Mouse (Mus musculus) heart, postnatal 4 days (tissue): ENCODE measurements around the gene Thnsl2. TPM values are rescaled to one million over a fixed set of nuclear protein-coding genes. Genes with fewer than 3 reads are reported as not detected.

Source experiments
- DNase-seq: peaks from one replicate; pipeline ENCODE4 v3.0.0; 2021
- total RNA-seq, 2 experiments: library from RNA; stranded (reverse); gene quantifications; 2 replicates each; pipeline ENCODE4 v1.2.3; 2021

Thnsl2 gene
- 1 to 10 TPM; 4.8 to 5.3 TPM for total RNA-seq

DNA sequence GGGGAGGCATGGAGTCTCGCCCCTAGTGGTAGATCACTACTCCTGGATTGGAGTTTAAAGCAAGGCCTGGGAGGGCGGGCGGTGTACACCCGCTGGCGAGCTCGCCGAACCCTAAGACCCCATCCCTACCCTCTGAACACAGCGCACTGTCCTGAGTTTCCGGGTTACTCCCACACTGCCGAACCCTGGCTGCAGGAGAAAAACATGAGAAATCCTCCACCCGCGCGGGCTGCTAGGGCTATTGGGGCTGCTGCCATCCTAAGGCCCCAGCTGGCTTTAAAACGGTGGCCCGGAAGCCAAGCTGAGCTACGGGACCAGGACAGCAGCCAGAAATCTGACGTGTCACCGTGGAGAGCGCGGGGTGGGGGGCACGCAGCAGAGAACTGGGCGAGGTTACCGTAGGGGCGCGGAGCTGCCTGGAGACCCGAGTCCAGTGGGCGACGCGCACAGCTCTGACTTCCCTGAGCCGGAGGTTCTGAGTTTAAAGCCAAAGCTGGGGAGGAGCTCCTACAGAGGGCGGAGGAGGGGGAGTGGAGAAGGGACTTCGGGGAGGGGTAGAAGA is at the start of gene Thnsl2:
Gene Thnsl2 (minus strand): TSS at position 546 of the 562 bp plus-strand sequence.
- peak; percentile 74 for DNase-seq

GRCm38 (mm10) chr6:71193151-71193740 is 49.0 kb upstream of the Thnsl2 start:
- DNase-seq = no peak

- DNase-seq = no peak
These were observed 46.3 kb upstream of the Thnsl2 start for GRCm38 (mm10) chr6:71190501-71190900.

DNA sequence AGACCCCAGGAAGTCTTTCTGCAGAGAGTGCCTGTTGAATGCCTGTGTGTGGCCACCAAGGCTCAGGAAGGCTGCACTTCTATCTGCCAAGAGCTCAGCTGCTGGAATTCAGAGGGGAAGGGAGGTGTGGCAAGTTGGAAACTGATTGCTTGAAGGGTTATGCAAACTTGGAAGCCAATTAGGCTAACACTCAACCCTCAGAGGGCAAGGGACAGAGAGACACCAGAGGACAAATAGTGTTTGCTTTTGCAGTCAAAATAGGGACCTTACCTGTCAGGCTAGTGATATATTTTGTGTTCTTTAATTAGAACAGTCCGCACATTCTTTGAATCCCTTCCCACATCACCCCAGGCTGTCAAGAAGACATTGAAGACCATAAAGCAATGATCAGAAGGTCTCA is 45.3 kb upstream of the Thnsl2 start:
- no peak for DNase-seq

GRCm38 (mm10) chr6:71184941-71185604 is 40.8 kb upstream of the Thnsl2 start:
- no peak for DNase-seq

- no peak for DNase-seq
These were observed 36.4 kb upstream of the Thnsl2 start for GRCm38 (mm10) chr6:71180596-71180995.

- no peak for DNase-seq
These were observed 28.8 kb upstream of the Thnsl2 start for GRCm38 (mm10) chr6:71172812-71173580.

DNA sequence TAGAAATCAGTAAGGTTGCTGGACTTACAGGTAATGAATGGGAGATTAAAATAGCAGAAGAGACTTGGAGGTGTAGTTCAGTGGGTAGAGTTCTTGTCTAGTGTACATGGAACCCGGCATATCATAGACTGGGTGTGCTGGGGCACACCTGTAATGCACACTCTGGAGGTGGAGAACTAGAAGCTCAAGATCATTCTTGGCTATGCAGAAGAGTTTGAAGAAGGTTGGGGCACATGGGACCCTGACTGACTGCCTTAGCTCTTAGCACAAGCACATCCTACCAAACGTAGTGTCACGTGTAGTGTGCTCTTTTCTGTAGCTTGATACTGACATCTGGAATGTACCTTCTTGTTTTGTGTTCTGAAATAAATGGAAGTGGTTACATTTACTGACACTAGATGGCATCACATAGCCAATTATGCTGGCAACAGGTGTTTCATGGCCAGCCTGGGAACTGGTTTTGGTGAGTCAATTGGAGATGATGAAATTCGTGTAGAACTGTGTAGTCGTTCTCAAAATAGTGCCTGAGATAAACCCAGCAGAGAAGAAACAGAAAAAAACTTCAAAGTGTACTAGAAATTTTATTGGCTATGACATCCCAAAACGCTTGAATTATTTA is 22.4 kb upstream of the Thnsl2 start:
- peak; percentile 19 for DNase-seq

- DNase-seq = no peak
These were observed 20.2 kb upstream of the Thnsl2 start for GRCm38 (mm10) chr6:71164394-71164793.

DNA sequence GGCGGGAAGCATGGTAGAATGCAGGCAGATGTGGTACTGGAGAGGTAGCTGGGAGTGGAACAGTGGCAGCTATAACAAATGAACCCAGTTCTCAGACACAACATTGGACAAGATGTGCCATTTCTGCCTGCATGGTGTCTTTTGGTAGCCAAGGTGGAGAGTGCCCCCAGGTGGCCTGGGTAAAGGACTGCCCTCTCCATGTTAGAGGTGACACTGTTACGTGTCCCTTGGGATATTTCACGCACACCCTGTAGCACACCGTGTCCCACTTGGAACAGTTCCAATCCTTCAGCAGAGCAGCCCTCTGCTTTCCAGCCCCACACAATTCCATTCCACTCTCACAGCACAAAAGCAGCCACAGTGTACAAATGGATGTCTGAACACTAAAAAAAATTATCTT is 18.0 kb upstream of the Thnsl2 start:
- peak; percentile 15 for DNase-seq

DNA sequence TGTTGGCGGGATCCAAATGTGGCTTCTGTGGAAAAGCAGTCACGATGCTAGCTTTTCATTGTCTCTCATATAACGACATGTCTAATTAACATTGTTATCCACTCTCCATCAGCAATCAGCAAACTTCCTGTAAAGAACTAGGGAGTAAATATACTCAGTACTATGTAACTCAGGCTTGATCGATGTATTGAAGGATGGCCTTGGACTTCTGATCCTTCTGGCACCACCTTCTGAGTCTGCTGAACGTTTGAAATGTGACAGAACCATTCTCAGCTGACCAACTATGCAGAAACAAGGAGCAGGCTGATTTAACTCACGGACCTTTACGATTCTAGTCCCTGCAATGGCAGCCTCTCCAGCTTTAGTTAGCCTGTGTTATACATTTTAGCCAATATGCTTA is 17.1 kb upstream of the Thnsl2 start:
- DNase-seq = no peak

DNA sequence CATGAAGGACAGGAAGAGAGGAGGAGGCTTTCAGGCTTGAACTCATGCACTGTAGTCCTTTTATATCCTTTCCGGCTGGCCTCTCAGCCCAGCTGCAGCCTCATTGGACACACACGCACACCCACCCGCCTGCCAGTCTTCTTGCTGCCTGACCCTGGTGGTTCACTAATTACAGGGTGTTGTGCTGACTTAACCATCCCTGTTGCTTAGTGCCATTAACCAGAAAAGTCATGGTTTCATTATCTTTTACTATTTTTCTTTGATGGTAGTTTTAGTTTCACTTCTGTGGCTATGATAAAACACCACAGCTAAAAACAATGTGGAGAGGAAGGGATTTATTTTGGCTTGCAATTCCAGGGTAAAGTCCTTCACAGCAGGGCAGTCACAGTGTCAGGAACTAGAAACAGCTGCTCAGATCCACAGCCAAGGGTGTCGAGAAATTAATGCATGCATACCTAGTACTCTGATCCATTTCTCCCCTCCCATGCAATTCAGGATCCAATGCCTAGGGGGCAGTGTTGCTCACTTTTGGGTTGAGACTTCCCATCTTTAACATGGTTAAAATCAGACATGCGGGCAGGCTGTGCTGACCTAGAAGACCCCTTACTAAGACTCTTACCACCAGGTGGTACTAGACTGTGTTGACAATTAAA is 12.6 kb upstream of the Thnsl2 start:
- DNase-seq = peak; percentile 23

GRCm38 (mm10) chr6:71154861-71155260 is 10.6 kb upstream of the Thnsl2 start:
- no peak for DNase-seq

DNA sequence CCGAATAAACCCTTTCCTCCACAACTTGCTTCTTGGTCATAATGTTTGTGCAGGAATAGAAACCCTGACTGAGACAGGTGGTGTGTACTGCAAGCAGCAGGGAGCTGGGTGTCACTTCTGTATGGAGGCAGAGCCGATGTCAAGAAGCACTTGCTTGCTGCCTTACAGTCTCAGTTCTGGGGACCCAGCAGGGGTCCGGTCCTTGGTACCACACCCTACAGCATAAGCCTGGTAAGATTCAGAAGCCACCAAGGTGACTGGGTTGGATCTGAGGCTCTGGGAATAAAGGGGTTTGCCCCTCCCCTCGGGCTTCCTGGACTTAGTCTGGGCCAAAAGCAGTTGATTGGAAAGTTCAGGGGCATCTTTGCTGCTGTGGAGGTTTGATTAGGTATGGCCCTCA is 9.2 kb upstream of the Thnsl2 start:
- DNase-seq = no peak

DNA sequence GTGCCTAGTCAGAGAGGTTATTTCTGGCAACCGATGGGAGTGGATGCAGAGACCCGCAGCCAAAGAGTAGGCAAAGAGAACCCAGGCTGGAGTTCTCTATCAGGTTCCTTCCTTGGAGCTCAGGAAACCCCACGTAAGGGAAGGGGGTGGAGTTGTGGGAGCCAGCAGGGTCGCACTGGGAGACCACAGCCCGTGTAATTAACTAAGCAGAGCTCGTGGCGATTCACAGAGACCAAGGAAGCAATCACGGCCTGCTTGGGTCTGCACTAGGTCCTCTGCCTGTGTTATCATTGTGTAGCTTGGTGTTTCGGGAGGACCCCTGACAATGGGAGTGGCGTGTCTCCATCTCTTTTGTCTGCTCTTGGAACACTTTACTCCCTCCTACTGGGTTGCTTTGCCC is 6.9 kb upstream of the Thnsl2 start:
- no peak for DNase-seq

GRCm38 (mm10) chr6:71149534-71149933 is 5.3 kb upstream of the Thnsl2 start:
- DNase-seq = peak; percentile 67

GRCm38 (mm10) chr6:71148336-71148735 is 4.1 kb upstream of the Thnsl2 start:
- DNase-seq = no peak

- no peak for DNase-seq
These were observed 1.2 kb upstream of the Thnsl2 start for GRCm38 (mm10) chr6:71145288-71145989.

DNA sequence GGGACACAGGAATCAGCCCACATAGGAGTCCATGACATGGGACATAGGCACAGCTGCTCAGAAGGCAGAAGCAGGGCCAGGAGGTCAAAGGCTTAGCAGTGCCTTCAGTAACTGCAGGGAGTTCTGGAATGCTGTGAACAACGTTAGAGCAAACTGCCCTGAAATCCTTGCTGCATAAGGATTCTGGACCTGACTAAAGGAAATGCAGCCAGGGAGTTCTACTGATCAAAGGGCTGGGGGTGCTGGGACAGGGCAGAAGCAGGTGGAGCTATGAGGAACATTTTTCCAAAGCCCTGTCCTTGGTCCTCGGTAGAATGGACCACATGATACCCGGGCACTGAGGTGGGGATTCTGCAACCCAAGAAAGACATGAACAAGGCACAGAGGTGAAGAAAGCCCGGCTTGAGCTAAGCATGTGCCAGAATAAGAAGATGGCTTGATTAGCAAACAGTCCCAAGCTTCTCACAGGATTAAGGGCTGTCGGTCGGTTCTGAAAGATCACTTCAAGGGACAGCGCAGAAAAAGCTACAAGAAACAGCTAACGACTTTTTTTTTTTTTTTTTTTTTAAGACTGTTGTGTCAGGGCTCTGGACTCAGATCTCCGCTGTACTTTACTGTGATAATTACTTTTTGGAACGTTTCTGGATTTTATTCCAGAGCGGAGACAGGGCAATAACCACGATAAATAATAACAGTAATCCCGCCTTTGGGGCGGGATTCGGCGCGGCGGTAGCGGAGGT is 915 bp downstream of the Thnsl2 start:
- DNase-seq = no peak

DNA sequence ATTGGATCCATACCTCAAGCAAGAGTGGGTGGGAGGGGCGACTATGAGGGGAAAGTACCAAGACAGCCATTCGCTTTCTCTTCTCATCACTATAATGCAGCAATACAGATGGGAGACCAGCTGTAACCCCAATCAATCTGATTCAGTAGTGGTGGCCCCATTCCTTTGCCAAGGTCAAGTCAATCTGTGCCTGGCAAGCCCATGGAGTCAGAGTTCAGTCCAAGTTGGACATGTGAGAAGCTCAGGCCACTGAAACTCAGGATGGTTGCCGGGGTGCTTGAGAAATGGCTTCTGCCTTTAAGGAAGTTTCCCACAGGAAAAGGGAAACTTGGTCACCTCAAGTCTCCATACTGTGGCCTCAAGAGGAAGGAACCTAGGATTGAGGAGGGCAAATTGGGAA is 9.2 kb downstream of the Thnsl2 start:
- DNase-seq = no peak

GRCm38 (mm10) chr6:71133559-71133958 is 10.7 kb downstream of the Thnsl2 start:
- DNase-seq = no peak
